Mouse (Mus musculus): ENCODE data around the gene Maz. TPM values are rescaled to one million over a fixed set of nuclear protein-coding genes. Genes with fewer than 3 reads are reported as not detected.

Gene Maz
- total RNA-seq, 2 experiments from 2014 or later: 106 to 113 TPM

DNA sequence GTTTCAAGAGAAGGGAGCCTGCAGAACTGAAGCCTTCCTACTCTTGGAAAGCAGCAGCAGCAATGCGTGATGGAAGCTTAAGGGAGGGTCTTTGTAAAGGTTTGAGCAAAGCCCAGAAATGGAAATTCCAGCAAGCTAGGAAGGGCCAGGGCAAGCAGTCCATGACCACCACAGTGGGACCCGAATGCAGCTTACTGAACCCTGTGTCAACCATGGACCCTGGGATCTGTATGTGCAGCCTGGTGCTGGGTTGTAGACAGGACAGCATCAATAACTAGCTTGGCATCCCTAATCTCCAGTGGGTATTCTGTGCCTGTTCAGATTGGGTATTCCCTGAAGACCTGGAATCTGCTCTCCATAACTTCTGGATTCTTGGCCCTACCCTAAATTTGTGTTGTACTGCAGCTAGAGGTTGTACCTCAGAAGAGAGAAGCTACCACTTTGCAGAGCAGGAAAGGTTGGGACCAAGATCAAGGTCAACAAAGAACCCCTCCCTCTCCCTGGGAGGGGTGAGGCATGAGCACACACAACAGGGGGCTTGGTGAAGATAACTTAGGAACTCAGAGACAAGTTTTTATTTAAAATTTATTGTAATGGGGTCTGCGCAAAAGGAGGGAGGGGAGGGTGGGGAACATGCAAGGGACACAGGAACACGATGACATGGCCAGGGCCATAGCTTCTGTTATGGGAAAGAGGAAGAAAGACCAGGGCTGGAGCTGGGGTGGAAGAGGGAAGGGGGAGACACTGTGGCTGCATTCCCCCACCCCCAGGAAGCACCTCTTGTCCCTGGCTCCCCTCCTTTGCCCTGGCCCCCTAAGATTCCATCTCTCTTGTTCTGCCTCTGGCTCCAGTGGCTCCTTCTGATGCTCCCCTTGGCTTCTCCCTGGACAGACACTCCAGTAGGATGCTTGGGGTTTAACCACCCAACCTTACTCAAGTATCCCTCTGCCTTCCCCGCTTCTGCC, 5.0 kb downstream of the Maz start:
- DNase-seq: no peak
- intact Hi-C loops (cut with DNase I): no loop called here

DNA sequence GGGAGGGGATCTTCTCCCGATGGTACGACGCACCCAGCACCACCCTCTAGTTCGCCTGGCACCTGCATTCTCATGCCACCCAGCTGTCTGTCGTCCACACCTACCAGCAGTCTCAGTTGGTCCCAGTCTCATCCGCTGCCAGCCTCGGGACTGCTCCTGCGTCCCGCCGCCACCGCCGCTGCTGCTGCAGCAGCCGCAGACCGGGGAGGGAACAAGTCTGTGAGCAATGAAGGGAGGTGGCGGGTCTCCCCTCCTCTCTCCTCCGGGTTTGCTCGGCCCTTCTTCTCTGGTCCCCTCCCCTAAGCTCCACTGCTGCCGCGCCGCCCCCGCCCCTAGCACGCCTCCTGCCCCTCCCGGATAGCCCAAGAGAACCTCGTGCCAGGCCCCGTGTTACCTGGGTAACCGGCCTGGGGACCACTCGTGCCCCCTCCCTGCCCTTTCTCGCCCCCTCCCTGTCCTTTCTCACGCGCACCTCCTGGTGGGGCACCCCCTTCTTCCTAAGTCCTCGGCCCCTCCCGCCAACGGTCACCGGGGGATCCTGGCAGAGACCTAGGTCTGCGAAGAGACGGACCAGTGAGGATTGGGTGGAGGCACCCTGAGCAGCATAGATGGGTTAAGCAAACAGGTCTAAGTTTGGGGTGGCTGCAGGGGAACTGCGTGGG, 5.8 kb downstream of the Maz start, which contains the start of the genes Gm42742 and Prrt2:
TSS of gene Gm42742 (minus strand) at position 197 of the 662 bp plus-strand sequence.
TSS of gene Prrt2 (minus strand) at position 311 of the 662 bp plus-strand sequence.
- intact Hi-C loops (cut with DNase I): no loop called here
- DNase-seq: peak; percentile 55 to 61

DNA sequence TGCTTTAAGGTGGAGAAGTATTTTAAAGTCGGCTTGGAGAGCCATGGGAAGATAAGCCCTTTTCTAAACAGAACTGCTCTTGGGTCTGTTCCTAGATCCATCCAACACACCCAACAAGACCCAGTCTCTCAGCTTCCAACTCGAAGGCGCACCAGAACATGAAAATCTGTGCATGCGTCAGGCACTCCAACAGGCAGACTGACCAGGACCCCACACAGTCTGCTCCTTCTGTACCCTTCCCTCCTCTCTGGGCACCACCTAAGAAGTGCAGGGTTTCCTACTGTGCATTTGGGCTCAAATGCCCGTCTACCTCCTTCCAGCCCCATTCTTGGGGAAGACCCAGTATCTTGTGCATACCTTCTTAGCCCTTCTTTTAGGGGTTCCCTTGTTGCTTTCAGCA, 6.3 kb downstream of the Maz start:
- intact Hi-C loops (cut with DNase I): no loop called here
- no peak for DNase-seq

DNA sequence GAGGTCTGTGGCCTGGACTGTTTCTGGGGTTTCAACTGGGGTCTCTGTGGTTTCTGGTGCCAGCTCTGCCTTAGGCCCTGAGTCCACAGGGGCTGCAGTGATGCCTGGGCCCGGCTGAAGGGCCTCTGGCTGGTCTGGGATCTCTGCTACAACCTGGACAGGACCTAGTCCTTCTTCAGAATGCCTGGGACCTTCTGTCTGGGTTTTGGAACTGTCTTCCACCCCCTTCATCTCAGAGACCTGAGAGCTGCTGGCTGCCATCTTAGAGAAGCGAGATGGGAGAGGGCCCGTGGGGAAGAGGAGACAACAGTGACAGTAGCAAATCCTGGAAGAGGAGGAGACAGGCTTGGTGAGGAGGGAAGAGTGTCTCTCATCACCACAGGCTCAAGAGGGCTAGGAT, 6.8 kb downstream of the Maz start:
- DNase-seq: peak in 1 of 2 experiments; percentile 21
- intact Hi-C loops (cut with DNase I): no loop called here

DNA sequence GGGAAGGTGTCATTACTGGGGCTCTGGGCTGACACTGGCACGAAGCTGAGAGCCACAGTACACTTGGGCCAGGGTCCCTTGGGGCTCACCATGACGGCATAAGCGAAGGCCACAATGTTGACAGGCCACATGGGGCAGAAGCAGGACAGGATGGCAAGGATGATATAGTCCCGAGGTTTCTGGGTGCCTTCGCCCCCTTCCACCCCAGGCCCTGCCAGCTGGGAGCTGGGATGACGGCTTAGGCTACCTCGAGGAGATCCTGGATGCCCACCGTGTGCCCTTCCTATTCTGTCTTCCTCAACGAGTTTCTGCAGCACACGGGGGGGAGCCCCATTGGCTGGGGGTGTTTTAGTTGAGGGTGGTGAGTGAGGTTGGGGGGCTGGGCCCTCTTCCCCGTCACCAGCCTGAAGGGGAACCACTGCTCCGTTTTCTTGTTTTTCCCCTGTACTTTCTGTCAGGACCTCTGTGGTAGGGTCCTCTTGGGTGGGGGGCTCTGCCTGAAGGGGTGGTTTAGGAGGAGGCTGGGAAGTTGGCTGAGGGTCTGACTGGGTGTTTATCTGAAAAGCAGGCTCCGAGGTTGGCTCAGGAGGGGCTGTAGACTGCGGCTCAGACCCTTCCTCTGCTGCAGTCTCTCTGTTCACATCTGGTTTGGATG, 7.4 kb downstream of the Maz start:
- no peak for DNase-seq
- intact Hi-C loops (cut with DNase I): no loop called here

DNA sequence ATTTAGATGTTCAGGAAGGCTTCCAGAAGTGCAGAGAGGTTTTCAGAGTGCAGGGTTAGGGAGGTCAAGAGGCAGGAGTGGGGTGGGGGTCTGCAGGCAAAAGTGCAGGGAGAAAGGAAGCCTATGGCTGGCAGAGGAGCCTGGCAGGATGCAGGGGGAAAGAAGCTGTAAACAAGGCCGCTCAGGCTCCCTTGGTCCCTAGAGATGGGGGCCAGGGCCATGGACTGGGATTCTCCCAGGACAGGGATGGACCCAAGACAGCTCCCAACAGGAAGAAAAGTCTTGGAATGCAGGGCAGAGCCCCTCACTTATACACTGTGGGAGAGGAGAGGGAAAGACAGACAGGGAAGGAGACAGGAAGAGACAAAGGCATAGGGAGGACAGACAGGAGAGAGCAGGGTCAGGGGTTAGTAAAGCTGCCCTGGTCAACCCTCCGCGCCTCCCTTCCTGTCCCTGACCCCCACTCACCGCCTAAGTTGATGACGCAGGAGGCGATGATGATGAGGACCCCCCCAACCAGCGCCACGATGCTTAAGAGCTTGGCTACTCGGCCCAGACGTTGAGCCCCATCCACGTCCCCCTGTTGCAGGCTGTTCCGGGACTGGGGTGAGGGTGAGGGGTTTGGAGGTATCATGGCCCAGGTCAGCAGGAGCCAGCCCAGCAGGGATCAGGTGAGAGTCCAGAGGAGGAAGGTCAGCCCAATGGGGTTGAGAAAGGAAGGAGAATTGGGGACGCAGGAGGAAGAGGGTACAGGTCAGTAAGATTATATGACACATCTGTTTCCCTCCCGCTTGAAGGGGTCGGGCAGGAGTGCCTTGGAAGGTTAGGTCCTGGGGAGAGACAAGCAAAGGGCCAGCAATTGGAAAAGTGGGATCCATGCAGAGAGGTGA, 8.2 kb downstream of the Maz start:
- intact Hi-C loops (cut with DNase I): no loop called here
- DNase-seq: peak in 1 of 2 experiments; percentile 21

DNA sequence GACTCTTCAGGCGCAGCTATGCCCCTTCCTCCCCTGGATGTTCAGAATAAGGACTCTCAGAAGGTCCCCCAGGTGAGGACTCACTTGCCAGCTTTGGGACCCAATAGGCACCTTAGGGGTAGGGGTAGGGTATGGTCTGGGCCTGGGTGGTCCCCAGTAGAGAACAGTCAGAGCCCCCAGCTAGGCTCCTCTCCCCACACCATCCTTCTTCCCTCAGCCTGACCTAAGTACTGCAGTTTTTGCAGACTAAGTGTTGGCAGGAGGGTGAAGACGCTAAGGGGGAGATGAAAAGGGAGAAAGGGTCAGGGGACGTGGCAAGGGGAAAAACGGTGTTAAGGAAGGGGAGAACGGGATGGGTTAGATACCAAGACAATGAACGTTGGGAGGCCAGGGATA, 8.9 kb downstream of the Maz start:
- no peak for DNase-seq
- intact Hi-C loops (cut with DNase I): loop anchor here (2.0 kb wide), 1 partner anchor 43 kb away; the partner anchor contains the start of gene Cdipt

DNA sequence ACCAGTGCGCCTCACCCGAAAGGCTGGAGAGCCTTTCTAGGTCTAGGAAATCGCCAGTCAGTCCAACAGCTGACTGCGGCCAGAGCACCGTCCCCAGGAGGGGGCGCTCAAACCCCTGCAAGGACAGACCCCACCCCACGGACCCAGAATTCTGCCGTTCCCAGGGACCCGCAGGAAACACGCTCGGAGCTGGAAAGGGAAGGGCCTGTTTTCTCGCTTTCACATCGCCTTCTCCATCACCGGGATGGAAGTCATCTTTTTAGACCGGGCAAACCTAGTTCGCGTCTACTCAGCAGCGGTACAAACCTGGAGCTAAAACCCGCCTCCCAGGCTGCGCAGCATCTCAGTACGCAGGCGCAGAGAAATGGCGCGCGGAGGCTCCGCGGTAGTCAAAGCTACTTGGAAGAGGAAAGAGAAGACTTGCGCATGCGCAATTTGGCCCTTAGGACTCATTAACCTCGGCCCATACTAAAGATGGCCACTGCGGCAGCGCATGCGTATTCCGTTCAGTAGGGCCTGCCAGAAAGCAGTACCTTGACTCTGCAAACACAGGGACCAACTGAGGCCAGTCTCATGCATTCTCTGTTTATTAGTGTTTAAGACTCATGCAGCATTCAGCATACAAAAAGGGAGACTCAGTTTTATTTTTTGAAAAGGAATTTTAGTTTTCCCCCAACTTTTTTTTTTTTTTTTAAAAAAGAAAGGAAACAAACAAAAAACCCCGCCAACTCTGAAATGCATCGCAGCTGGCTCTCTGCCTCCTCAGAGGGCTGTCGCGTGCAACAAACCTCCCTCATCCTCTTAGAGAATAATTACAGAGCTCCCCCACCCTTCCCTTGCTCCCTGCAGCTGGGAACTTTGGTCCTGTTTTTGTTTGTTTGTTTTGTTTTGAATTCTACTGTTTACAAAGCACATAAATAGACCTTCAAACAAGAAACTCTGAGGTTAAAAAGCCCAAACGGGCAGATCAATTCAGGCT, 9.6 kb downstream of the Maz start, which contains the start of gene Pagr1a:
TSS of gene Pagr1a (minus strand) at position 382 of the 979 bp plus-strand sequence.
- intact Hi-C loops (cut with DNase I): loop anchor here (2.0 kb wide), 1 partner anchor 42 kb away; the partner anchor contains the start of gene Cdipt
- peak; percentile 98 for DNase-seq

DNA sequence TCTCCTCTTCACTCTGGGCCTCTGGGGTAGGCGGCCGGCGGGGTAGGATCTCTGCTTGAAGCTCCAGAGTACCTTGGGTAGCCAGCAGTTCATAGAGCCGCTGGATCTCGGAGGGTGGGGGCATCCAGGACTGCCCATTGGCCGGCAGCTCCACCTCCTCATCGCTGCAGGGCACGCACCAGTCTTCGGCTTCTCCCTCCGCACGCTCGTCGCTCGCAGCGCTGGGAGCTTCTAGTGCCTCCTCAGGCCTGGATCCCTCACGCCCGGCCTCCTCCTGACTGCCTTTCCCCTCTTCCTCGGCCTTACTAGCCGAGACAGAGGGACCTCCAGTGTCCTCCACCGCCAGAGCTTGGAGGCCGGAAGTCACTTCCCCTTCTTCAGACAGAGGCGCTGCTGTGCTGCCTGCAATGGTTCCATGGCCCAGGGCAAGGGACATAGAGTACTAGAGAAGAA, 10.3 kb downstream of the Maz start:
- intact Hi-C loops (cut with DNase I): loop anchor here (2.0 kb wide), 1 partner anchor 42 kb away; the partner anchor contains the start of gene Cdipt
- no peak for DNase-seq

DNA sequence TGATC, 10.6 kb downstream of the Maz start, which contains the start of gene Pagr1b:
TSS of gene Pagr1b (minus strand) at position 4 of the 5 bp plus-strand sequence.
- DNase-seq: no peak
- intact Hi-C loops (cut with DNase I): loop anchor here (2.0 kb wide), 1 partner anchor 41 kb away; the partner anchor contains the start of gene Cdipt

DNA sequence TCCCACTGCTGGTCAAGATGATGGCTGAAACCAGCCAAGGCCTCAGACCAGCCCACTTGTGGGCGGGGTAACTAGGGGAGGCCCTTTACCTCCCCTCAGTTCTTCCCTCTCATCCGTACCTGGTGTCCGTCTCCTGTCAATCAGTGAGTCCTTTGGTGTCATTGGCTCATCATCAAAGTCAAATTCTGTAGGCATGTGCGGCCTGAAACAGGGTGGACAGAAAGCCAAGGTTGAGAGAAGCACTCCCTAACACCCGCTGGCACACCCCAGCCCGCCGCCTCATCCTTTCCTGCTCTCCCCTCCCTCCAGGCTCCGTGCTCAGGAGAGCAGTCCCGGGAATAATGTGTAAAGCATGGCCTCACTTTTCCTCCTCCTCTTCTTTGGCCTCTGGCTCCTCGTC, 10.8 kb downstream of the Maz start:
- intact Hi-C loops (cut with DNase I): loop anchor here (2.0 kb wide), 1 partner anchor 41 kb away; the partner anchor contains the start of gene Cdipt
- peak in 1 of 2 experiments; percentile 54 for DNase-seq

DNA sequence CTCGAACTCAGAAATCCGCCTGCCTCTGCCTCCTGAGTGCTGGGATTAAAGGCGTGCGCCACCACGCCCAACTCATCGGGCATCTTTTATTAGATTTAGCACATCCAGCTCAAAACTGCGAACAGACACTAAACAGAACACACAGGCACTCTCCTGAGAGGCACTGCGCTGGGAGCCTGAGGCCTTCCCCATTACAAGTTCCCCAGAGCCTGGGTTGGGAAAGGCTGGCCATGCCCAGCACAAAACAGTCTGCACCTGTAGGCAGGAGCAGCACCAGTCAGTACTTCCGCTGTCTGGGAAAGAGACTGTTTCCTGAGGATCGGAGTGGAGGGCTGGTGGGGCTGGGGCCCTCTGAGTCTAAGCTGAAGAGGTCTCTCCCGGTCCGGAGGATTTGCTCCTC, 11.8 kb downstream of the Maz start:
- no peak for DNase-seq
- intact Hi-C loops (cut with DNase I): loop anchor here (1.0 kb wide), 1 partner anchor 66 kb away; the partner anchor contains the start of gene Asphd1

DNA sequence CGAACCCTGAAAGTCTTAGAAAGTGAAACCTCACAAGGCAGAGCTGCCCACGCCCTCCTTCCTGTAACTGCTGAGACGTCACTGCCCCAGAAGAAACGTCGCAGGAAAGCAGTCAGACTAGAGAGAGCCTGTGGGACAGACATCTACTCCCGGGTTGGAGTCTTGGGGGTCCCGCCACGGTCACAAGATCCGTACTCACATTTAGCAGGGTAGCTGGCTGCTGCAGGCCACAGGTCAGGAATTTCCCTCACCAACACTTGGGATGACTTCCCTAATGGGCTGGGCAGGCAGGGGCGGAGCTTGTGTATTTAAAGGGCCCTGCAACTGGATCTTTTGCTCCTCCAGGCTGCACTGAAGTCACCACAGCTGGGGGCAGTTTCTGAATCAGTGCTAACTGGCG, 12.5 kb downstream of the Maz start, which contains the start of gene Mvp:
TSS of gene Mvp (minus strand) at position 302 of the 400 bp plus-strand sequence.
- peak; percentile 83 to 84 for DNase-seq
- intact Hi-C loops (cut with DNase I): loop anchor here (1.0 kb wide), 1 partner anchor 65 kb away; the partner anchor contains the start of gene Asphd1

DNA sequence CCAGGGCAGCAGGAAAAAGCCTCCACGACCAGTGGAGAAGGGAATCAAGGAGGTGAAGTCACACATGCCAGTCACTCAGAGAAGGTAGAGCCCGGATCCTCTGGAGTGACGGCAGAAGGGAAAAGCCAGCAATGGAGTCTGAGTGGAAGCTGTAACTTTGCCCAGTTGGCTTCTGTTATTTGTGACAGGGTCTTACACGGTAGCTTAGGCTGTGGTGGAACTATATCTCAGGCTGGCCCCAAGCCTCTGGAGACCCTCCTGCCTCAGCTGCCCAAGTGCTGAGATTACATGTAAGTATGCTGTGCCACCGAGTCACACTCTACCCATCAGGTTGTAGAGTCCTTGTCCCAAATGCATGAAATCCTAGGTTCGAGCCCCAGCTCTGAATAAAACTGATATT, 13.5 kb downstream of the Maz start:
- no peak for DNase-seq
- intact Hi-C loops (cut with DNase I): no loop called here

DNA sequence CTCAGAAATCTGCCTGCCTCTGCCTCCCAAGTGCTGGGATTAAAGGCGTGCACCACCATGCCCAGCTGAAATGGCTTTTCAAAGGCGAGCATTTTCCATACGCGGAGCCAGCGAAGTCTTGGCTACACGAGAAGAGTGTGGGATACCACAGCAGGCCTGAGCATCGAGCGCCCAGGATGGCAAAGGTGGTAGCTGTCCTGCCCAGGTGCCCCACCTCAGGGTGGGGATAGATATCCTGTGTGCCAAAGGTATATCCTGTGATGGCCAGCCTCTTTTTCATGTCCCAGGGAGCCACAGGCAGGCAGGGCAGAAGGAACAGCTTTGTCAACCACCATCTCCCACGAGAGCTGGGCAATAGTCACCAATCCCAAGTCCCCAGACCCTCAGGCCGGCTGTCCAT, 14.0 kb downstream of the Maz start:
- intact Hi-C loops (cut with DNase I): no loop called here

DNA sequence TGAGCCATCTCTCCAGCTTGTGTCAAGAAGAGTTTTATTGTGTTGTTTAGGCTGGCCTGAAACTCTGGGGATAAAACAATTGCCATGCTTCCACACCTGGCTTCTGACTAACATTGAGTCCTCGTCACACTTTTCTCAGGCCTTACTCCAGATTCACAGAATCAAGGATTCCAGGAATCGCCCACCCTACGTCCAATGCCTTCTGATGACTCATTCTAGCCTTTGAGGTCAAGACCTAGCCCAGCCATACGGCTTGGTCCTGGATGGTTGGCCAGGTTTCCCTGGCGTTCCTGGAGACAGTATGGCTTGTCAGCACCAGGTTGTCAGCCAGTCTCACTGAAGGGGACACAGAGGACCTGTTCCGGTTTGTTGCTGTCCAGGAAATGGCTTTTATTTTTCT, 14.5 kb downstream of the Maz start:
- intact Hi-C loops (cut with DNase I): no loop called here
- DNase-seq: no peak

More for the DNA sequence above, 14.0 kb downstream of the Maz start:
- DNase-seq: no peak

DNA sequence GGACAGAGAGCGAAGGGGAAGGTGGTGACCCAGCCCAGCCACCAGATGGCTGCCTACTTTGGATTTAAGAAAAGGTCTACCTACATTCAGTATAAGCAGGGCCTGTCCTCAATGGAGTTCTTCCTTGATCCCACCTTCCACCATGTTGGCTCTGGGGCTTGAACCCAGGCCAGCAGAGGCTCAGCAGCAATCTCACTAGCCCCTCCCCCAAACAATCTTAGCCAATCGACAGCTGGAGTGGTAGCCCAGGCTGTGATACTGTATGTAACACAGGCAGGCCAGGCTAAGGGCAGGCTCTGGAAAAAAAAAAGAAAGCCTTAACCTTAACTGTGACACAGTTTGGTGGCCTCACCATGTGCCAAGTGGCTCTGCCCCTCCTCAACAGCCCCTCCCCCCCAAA, 15.1 kb downstream of the Maz start:
- DNase-seq: no peak
- intact Hi-C loops (cut with DNase I): no loop called here

DNA sequence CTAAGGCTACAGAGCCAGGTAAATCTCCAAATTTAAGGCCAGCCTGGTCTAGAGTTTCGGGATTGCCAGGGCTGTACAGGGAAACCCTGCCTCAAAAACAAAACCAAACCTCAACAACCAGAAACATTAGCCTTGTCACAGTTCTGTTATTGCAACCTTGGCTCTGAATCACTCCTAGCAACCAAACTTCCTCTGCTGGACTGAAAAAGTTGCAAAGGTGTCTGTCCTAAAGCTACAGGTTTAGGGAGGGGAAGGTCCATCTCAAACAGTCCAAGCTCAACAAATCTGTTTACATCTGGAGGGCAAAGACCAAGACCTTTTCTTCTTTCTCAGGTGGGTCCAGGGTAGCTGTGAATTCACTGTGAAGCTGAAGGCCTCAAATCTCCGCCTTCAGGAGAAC, 15.8 kb downstream of the Maz start:
- DNase-seq: no peak
- intact Hi-C loops (cut with DNase I): no loop called here

Data from heart, postnatal 10 days (tissue).